Mouse (Mus musculus) myocyte (in vitro differentiated cells): ENCODE data around the gene Lrp1. TPM values are rescaled to one million over a fixed set of nuclear protein-coding genes. Genes with fewer than 3 reads are reported as not detected.

ENCODE experiments used
- H3K27me3 ChIP-seq: one replicate; pipeline ENCODE4 v1.6.1; 2011; ENCODE audit not compliant: control insufficient read depth, insufficient read depth, insufficient read length
- H3K36me3 ChIP-seq: one replicate; pipeline ENCODE4 v1.6.1; 2011; ENCODE audit not compliant: control insufficient read depth, insufficient read depth
- H3K4me2 ChIP-seq: one replicate; pipeline ENCODE4 v1.6.1; 2011; ENCODE audit warnings: low read depth, control low read depth
- H3K4me3 ChIP-seq: one replicate; pipeline ENCODE4 v1.5.1; 2011; ENCODE audit warnings: mild to moderate bottlenecking, control low read depth, moderate library complexity
- H3K79me2 ChIP-seq: one replicate; pipeline ENCODE4 v1.6.1; 2011; ENCODE audit not compliant: control insufficient read depth, insufficient read depth
- H3ac ChIP-seq: one replicate; pipeline ENCODE4 v1.6.1; 2011; ENCODE audit not compliant: control insufficient read depth, insufficient read length
- CEBPB ChIP-seq: IDR thresholded peaks from 2 replicates; pipeline ENCODE4 v1.6.1; 2011; ENCODE audit warnings: mild to moderate bottlenecking, moderate library complexity; ENCODE audit not compliant: poor library complexity, insufficient read depth, severe bottlenecking
- E2F4 ChIP-seq: IDR thresholded peaks from one replicate; pipeline ENCODE4 v1.6.1; 2011; ENCODE audit warnings: mild to moderate bottlenecking, control low read depth, moderate library complexity; ENCODE audit not compliant: insufficient read depth
- MAX ChIP-seq: IDR thresholded peaks from one replicate; pipeline ENCODE4 v1.6.1; 2011; ENCODE audit warnings: low read depth, mild to moderate bottlenecking, control low read depth
- MYOD1 ChIP-seq, 3 experiments: IDR thresholded peaks; one replicate each; pipeline ENCODE4 v1.6.1; 2011; ENCODE audit warnings: control low read depth in 2 of 3, low read depth in 2 of 3, mild to moderate bottlenecking in 2 of 3, moderate library complexity in 1 of 3; ENCODE audit not compliant: insufficient read length in 2 of 3, control insufficient read depth in 1 of 3
- MYOG ChIP-seq, 3 experiments: IDR thresholded peaks; one replicate each; pipeline ENCODE4 v1.6.1; 2011; ENCODE audit warnings: control low read depth in 2 of 3, low read depth in 2 of 3, mild to moderate bottlenecking in 2 of 3; ENCODE audit not compliant: insufficient read length in 2 of 3, control insufficient read depth in 1 of 3, insufficient read depth in 1 of 3
- POLR2A ChIP-seq: IDR thresholded peaks from one replicate; pipeline ENCODE4 v1.6.1; 2011; ENCODE audit warnings: low read depth, mild to moderate bottlenecking, control low read depth, moderate library complexity; ENCODE audit not compliant: insufficient read length
- POLR2AphosphoS2 ChIP-seq: IDR thresholded peaks from one replicate; pipeline ENCODE4 v1.6.1; 2011; ENCODE audit warnings: low read depth, control low read depth; ENCODE audit not compliant: insufficient read length
- REST ChIP-seq: IDR thresholded peaks from one replicate; pipeline ENCODE4 v1.6.1; 2011; ENCODE audit warnings: mild to moderate bottlenecking, control low read depth, moderate library complexity; ENCODE audit not compliant: insufficient read depth, insufficient read length
- SRF ChIP-seq: IDR thresholded peaks from one replicate; pipeline ENCODE4 v1.6.1; 2011; ENCODE audit warnings: low read depth; ENCODE audit not compliant: control insufficient read depth, insufficient read length
- TCF12 ChIP-seq: IDR thresholded peaks from one replicate; pipeline ENCODE4 v1.6.1; 2011; ENCODE audit warnings: mild to moderate bottlenecking, control low read depth; ENCODE audit not compliant: poor library complexity, insufficient read depth, severe bottlenecking
- TCF3 ChIP-seq: IDR thresholded peaks from one replicate; pipeline ENCODE4 v1.6.1; 2011; ENCODE audit warnings: low read depth, control low read depth; ENCODE audit not compliant: insufficient read length
- USF1 ChIP-seq: IDR thresholded peaks from one replicate; pipeline ENCODE4 v1.6.1; 2011; ENCODE audit warnings: low read depth, mild to moderate bottlenecking, control low read depth, moderate library complexity
- polyA plus RNA-seq: library from polyadenylated mRNA; unstranded; fragments of >200 nt; fragmentation: generic; extraction: Trizol; gene quantifications from one replicate; pipeline ENCODE4 v1.2.1, GENCODE M21; 2012; ENCODE audit warnings: missing spikeins

The Lrp1 gene
- polyA plus RNA-seq, 1 experiment, result 244 TPM

DNA sequence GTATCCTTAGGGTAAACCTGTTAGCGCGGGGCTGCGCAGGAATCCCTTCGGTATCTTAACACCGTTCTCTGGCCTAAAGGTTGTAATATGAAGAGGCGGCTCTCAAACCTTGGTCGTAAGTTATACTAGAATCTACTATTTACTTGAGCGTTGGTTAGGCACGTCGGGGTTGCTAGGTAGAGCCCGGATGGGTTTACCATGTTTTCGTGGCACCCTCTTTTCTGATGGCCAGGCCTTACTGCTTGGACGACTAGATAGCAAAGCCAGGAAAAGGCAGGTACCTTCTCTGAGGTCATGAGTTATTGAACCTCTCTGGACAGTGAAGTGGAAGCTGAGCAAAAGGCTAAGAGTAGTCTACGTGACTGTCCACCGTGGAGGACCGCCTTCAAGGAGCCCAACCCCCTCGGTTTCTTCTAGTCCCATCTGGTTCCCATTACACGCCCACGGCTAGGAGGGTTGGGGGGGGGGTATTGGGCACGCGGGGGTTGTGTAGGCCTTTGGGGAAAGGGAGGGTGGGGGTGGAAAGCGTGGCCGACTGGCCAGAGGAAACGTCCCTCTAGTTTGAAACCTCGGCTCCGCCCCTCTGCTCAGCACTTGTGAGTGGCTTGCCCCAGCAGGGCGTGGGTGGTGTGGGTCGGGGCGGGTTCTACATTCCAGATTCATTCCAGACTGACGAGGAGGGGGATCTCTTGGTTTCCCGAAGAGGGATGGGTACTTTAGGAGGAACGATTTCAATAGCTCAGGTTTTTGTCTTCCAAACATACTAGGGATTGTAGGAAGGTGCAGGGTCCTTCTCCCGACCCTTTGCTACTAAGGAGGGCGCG, 46.5 kb upstream of the Lrp1 start:
- H3K27me3 ChIP-seq, result no peaks in the 10 kb centered on the region
- H3ac ChIP-seq, result peak overlapping the region; percentile 72
- peak overlapping the region; percentile 98 for H3K4me3 ChIP-seq
- TF ChIP-seq CEBPB (no peak), POLR2AphosphoS2 (peak; percentile 62), E2F4 (no peak), MYOG (IDR thresholded peaks at IDR 0.05; ENCODE audit: control insufficient read depth in 1 of 3, insufficient read depth in 1 of 3, insufficient read length in 2 of 3, low read depth in 2 of 3) (peak in 1 of 3 experiments; percentile 51), REST (no peak), TCF3 (peak; percentile 27), POLR2A (peak; percentile 69), SRF (no peak), MAX (no peak), MYOD1 (IDR thresholded peaks at IDR 0.05; ENCODE audit: control insufficient read depth in 1 of 3, insufficient read length in 2 of 3, low read depth in 2 of 3) (peak in 1 of 3 experiments; percentile 1), TCF12 (peak; percentile 49), USF1 (no peak)
- peaks cover 5% of the 10 kb centered on the region for H3K36me3 ChIP-seq
- peak overlapping the region; percentile 90 for H3K4me2 ChIP-seq
- H3K79me2 ChIP-seq, result peaks cover 33% of the 10 kb centered on the region

DNA sequence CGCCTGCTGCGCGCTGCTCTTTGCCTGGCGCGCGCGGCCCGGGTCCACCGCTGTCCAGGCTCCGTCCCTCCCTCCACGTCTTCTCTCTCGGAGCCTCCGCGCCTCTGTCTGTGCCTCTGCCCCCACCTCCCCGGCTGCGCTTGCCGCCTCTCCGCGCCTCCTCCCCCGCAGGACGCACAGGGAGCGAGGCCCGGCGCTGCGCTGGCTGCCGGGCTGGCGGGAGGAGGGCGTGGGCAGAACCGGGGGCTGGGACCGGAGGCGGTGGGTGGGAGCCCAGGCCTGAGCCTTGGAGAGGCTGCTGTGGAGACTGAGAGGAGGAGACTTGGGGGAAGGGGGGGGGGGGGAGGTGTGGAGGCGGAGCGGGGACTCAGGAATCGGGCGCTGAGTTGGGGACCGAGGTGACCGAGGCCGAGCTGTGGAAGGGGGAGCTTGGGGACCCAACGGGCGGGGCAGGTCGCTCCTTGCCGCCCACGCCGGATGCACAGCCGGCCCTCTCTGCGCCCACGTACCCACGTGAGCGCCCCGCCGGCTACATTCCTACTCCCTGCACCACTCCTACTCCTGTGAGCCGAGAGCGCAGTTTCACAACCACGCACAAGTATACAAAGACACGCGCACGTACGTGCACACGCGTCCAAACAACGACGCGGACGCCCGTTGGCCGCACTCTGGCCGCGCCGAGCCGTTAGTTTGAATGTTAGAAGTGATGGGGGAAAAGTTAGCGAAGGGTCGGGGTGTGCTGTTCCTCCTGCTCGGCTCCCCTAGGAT, 45.7 kb upstream of the Lrp1 start, which contains the start of gene Nemp1:
Gene Nemp1 (plus strand): TSS at position 401 of the 768 bp plus-strand sequence.
- H3ac ChIP-seq, result peak within 1 kb of the TSS; percentile 72
- H3K4me2 ChIP-seq, result peak within 1 kb of the TSS; percentile 97
- no peaks in the 10 kb centered on the region for H3K27me3 ChIP-seq
- peak within 1 kb of the TSS; percentile 98 for H3K4me3 ChIP-seq
- H3K36me3 ChIP-seq, result peaks cover 5% of the 10 kb centered on the region
- peaks cover 33% of the 10 kb centered on the region for H3K79me2 ChIP-seq
- TF ChIP-seq MYOD1 (IDR thresholded peaks at IDR 0.05; ENCODE audit: control insufficient read depth in 1 of 3, insufficient read length in 2 of 3, low read depth in 2 of 3) (peak in 2 of 3 experiments; percentile 45 to 72), E2F4 (peak; percentile 21), TCF3 (peak; percentile 39), SRF (no peak), REST (peak; percentile 4), USF1 (peak; percentile 81), POLR2A (peak; percentile 88), POLR2AphosphoS2 (peak; percentile 94), CEBPB (0 out of 2 replicates have a peak, but pooled peaks have one; percentile 46), TCF12 (no peak), MAX (no peak), MYOG (IDR thresholded peaks at IDR 0.05; ENCODE audit: control insufficient read depth in 1 of 3, insufficient read depth in 1 of 3, insufficient read length in 2 of 3, low read depth in 2 of 3) (peak in 2 of 3 experiments; percentile 59 to 61)

DNA sequence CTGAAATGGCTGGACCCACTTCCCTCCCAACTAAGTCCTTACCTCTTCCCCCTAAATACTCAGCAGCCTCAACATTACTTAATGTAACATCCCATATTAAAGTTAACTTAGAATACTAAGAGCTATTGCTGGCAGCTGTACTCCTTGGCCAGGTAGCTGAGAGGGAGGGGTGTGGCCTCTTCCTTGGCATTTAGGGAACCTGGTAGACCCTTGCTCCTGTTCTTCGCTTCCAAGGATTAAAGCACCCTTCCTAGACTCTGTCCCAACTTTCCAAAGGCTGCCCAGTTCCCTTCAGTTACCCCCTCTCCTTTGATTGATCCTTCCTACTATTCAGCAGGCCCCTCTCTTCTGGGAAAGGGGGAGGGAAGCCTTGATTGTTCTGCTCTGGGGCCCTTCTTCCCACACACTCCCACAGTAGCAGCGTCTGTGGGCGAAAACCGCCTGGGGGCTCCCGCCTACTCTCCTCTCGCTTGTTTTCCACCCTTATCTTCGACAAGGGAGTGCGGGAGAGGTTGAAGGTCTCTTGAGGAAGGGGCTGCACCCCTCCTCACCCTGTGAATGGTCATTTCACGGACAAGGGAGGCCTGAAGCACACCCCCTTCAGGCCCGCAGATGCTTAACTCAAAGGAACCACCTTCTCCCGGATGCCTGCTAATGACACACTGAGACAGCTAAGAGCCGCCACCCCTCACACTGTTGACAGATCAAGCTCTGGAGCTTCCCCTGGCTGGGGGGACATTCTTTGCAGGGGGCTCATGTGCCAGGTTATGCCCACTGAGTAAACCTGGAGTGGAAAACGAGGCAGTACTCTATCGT, 44.6 kb upstream of the Lrp1 start:
- H3K27me3 ChIP-seq, result no peaks in the 10 kb centered on the region
- TF ChIP-seq TCF3, result no peak
- TF ChIP-seq MAX, result no peak
- TF ChIP-seq POLR2A, result no peak
- TF ChIP-seq E2F4, result no peak
- TF ChIP-seq SRF, result no peak
- TF ChIP-seq USF1, result no peak
- no peak for TF ChIP-seq REST
- no peak for TF ChIP-seq CEBPB
- TF ChIP-seq POLR2AphosphoS2, result no peak
- no peak for TF ChIP-seq MYOG (IDR thresholded peaks at IDR 0.05; ENCODE audit: control insufficient read depth in 1 of 3, insufficient read depth in 1 of 3, insufficient read length in 2 of 3, low read depth in 2 of 3)
- TF ChIP-seq MYOD1 (IDR thresholded peaks at IDR 0.05; ENCODE audit: control insufficient read depth in 1 of 3, insufficient read length in 2 of 3, low read depth in 2 of 3), result no peak
- TF ChIP-seq TCF12, result no peak

More for the DNA sequence above, 44.6 kb upstream of the Lrp1 start:
- H3K4me2 ChIP-seq, result peak overlapping the region; percentile 97
- H3ac ChIP-seq, result peak overlapping the region; percentile 72
- peak overlapping the region; percentile 98 for H3K4me3 ChIP-seq
- peaks cover 13% of the 10 kb centered on the region for H3K36me3 ChIP-seq
- peaks cover 33% of the 10 kb centered on the region for H3K79me2 ChIP-seq
